Mouse (Mus musculus): ENCODE measurements around the gene Ntf3.
A peak's percentile ranks its signal among the peaks of the same experiment; 100 is the strongest.

The Ntf3 gene

DNA sequence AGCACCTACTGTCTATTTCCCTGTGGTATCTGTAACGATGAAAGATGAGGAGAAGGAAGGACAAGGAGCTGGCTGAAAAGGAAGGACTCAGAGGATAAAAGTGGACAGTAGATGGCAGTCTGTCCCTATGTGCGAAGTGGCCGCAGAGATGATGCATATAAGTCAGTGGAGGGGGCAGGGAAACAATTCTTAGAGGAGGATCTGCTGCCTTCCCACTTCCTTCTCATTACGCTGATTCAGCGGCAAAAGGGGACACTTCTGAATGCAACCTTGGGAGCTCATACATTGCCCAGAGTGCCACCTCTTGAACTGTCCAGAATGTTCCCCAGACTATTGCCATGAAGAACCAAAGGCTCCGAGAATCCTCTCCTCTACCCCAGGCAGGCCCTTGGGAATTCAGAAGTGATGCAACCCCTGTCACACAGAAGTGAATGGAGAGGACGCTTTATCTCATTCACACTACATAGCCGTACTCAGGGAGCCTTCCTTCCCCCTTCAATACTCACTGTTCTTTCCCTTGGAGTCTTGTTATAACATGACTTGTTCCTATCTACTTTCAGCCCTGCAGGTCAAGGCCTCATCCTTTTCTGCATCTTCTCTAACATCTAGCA lies 12.2 kb downstream of the Ntf3 start:
- Histone ChIP-seq H3K4me1 (replicated peaks; ENCODE audit: low read depth, low read length) (no peaks in the 10 kb centered on the region), H3K27me3 (ENCODE audit: insufficient read depth, low read length) (peaks cover 13% of the 10 kb centered on the region), H3K4me3 (replicated peaks; ENCODE audit: low read length) (no peak overlapping the region), H3K9me3 (ENCODE audit: low read length) (no peaks in the 10 kb centered on the region), H3K36me3 (ENCODE audit: insufficient read depth, low read length) (no peaks in the 10 kb centered on the region)
- TF ChIP-seq NANOG (IDR thresholded peaks at IDR 0.05; ENCODE audit: borderline replicate concordance, low read length): no peak
- no peak for TF ChIP-seq POU5F1 (IDR thresholded peaks at IDR 0.05; ENCODE audit: borderline replicate concordance, low read length)
- no peak for TF ChIP-seq CTCF (conservative IDR thresholded peaks at IDR 0.05; ENCODE audit: low read length)

DNA sequence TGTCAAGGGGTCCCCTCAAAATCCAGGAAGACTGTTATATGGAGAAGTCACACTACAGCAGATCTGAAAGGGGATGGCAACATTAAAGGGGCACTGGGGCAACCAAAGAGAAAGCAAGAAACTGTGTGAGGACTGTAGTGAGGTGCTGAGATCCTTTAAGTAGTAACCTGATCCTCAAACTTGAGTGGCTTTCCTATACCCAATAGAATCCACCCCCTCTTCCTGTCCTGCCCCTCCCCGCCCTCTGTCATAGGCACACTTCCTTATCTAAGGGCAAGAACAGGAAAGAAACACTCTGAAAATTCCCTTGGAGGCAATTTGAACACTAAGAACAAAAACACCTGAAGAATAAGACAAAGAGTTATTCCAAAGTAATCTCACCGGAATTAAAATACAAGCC lies 13.6 kb downstream of the Ntf3 start:
- Histone ChIP-seq H3K27me3 (ENCODE audit: insufficient read depth, low read length) (peaks cover 17% of the 10 kb centered on the region; the same call in 1 of the 2 replicates), H3K4me1 (replicated peaks; ENCODE audit: low read depth, low read length) (no peaks in the 10 kb centered on the region), H3K9me3 (ENCODE audit: low read length) (no peaks in the 10 kb centered on the region), H3K36me3 (ENCODE audit: insufficient read depth, low read length) (no peaks in the 10 kb centered on the region), H3K4me3 (replicated peaks; ENCODE audit: low read length) (no peak overlapping the region)
- TF ChIP-seq POU5F1 (IDR thresholded peaks at IDR 0.05; ENCODE audit: borderline replicate concordance, low read length): no peak
- no peak for TF ChIP-seq NANOG (IDR thresholded peaks at IDR 0.05; ENCODE audit: borderline replicate concordance, low read length)
- no peak for TF ChIP-seq CTCF (conservative IDR thresholded peaks at IDR 0.05; ENCODE audit: low read length)

DNA sequence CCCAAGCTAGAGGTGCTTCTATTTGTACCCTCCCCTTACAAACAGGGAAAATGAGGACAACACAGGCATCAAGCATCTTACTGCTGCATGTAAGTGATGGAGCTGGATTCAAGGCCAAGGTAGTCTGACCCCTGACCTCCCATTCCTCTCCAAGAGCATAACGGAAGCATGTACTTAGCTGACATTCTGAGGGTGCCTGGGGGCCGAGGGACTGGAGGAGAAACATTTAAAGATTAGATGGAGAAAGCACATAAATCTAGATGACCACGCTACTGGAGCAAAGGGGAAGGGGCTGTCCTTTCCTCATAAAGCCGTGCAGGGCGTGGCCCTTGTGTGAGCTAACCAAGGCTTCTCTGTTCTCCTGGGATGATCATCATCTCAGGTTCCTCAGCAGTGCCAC lies 23.1 kb downstream of the Ntf3 start:
- Histone ChIP-seq H3K27me3 (ENCODE audit: insufficient read depth, low read length) (peaks cover 17% of the 10 kb centered on the region), H3K4me1 (replicated peaks; ENCODE audit: low read depth, low read length) (peaks cover 16% of the 10 kb centered on the region), H3K36me3 (ENCODE audit: insufficient read depth, low read length) (no peaks in the 10 kb centered on the region), H3K4me3 (replicated peaks; ENCODE audit: low read length) (no peak overlapping the region), H3K9me3 (ENCODE audit: low read length) (no peaks in the 10 kb centered on the region)
- no peak for TF ChIP-seq POU5F1 (IDR thresholded peaks at IDR 0.05; ENCODE audit: borderline replicate concordance, low read length)
- TF ChIP-seq CTCF (conservative IDR thresholded peaks at IDR 0.05; ENCODE audit: low read length): no peak
- no peak for TF ChIP-seq NANOG (IDR thresholded peaks at IDR 0.05; ENCODE audit: borderline replicate concordance, low read length)

DNA sequence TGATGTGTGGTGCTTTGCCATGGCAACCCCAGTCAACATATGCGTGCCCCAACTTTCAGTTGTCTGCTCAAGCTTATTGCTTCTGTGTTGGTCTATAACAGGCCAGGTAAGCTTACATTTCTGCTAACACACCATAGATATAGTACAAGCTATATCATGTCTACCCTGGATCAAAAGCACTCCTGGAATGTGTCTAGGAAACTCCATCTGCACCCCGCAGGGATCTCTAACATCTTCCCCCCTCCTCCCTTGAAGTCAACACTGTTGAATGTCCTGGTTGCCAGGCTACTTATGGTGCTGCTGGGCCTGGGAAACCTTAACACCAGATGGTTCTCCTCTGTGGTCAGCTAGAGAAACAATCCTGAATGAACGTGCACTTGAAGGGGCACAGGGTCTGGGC lies 24.0 kb downstream of the Ntf3 start:
- no peak overlapping the region for H3K4me3 ChIP-seq (replicated peaks; ENCODE audit: low read length)
- H3K36me3 ChIP-seq (ENCODE audit: insufficient read depth, low read length): no peaks in the 10 kb centered on the region
- peaks cover 20% of the 10 kb centered on the region for H3K4me1 ChIP-seq (replicated peaks; ENCODE audit: low read depth, low read length)
- H3K9me3 ChIP-seq (ENCODE audit: low read length): no peaks in the 10 kb centered on the region
- TF ChIP-seq POU5F1 (IDR thresholded peaks at IDR 0.05; ENCODE audit: borderline replicate concordance, low read length): no peak
- TF ChIP-seq CTCF (conservative IDR thresholded peaks at IDR 0.05; ENCODE audit: low read length): no peak
- TF ChIP-seq NANOG (IDR thresholded peaks at IDR 0.05; ENCODE audit: borderline replicate concordance, low read length): no peak
- peaks cover 22% of the 10 kb centered on the region for H3K27me3 ChIP-seq (ENCODE audit: insufficient read depth, low read length)

DNA sequence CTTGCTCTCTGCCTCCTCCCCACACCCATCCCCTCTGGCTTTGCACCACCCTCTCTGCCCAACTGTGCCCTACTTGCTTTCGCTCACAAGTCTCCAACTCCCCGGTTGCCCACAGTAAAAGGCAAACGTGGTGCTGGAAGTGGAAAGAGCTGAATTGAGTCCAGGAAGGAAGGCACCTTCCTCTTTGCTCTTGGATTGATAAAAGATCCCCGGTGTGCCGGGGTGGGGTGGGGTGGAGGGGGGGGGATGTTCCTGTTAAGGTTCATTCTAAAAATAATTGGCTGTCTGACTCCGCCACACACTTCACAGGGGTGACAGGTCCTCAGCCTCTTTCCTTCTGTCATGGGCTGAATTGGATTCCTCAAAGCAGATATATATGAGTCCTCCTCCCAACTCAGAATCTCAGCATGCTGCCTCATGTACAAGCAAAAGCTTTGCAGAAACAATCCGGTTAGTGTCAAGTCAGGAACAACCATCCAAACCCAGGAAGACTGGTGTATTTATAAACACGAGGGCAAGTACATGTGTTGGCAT lies 24.6 kb downstream of the Ntf3 start:
- Histone ChIP-seq H3K4me3 (replicated peaks; ENCODE audit: low read length) (0 out of 2 replicates have a peak overlapping the region, but pooled peaks have one; percentile 32), H3K36me3 (ENCODE audit: insufficient read depth, low read length) (no peaks in the 10 kb centered on the region), H3K27me3 (ENCODE audit: insufficient read depth, low read length) (peaks cover 29% of the 10 kb centered on the region), H3K4me1 (replicated peaks; ENCODE audit: low read depth, low read length) (peaks cover 23% of the 10 kb centered on the region), H3K9me3 (ENCODE audit: low read length) (no peaks in the 10 kb centered on the region)
- TF ChIP-seq NANOG (IDR thresholded peaks at IDR 0.05; ENCODE audit: borderline replicate concordance, low read length) (no peak), POU5F1 (IDR thresholded peaks at IDR 0.05; ENCODE audit: borderline replicate concordance, low read length) (no peak), CTCF (conservative IDR thresholded peaks at IDR 0.05; ENCODE audit: low read length) (no peak)

DNA sequence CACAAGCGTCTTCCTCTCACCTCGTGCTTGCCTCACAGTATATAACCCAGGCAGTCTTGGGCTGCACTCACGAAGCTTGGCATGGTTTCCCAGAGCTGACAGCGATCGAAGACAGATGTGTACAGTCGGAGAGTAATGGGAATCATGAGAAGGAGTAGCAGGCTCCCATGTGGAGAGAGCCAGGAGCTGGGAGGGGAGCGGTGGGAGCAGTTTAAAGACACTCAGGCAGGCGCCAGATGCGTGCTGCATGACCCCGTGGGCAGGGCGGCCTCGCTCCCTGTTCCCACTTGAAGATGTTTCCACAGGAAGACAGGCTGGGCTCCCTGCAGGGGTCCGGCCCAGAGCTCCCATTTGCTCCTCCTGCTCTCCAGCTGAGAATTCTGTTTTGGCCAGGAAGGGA lies 25.2 kb downstream of the Ntf3 start:
- H3K4me1 ChIP-seq (replicated peaks; ENCODE audit: low read depth, low read length): peaks cover 23% of the 10 kb centered on the region
- no peaks in the 10 kb centered on the region for H3K36me3 ChIP-seq (ENCODE audit: insufficient read depth, low read length)
- no peak for TF ChIP-seq CTCF (conservative IDR thresholded peaks at IDR 0.05; ENCODE audit: low read length)
- no peak for TF ChIP-seq NANOG (IDR thresholded peaks at IDR 0.05; ENCODE audit: borderline replicate concordance, low read length)
- no peak for TF ChIP-seq POU5F1 (IDR thresholded peaks at IDR 0.05; ENCODE audit: borderline replicate concordance, low read length)
- no peaks in the 10 kb centered on the region for H3K9me3 ChIP-seq (ENCODE audit: low read length)
- peaks cover 26% of the 10 kb centered on the region for H3K27me3 ChIP-seq (ENCODE audit: insufficient read depth, low read length)
- H3K4me3 ChIP-seq (replicated peaks; ENCODE audit: low read length): 0 out of 2 replicates have a peak overlapping the region, but pooled peaks have one; percentile 32

DNA sequence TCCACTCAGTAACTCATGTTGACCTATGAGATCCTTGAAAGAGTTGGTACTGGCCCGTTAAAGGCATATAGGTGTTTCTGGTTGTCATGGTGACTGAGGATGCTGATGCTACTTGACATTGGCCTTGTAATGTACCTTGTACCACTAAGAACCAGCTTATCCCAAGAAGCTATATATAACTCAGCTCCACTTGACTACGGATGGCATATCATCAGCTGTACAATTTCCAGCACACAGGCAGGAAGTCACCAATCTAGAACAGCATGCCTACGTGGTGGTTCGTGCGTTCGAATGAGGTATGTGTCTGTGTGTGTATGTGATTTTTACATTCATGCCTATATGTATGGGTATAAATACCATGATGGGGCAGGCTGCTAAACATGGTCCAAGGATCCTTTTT lies 25.7 kb downstream of the Ntf3 start:
- TF ChIP-seq POU5F1 (IDR thresholded peaks at IDR 0.05; ENCODE audit: borderline replicate concordance, low read length): no peak
- no peak for TF ChIP-seq NANOG (IDR thresholded peaks at IDR 0.05; ENCODE audit: borderline replicate concordance, low read length)
- no peak for TF ChIP-seq CTCF (conservative IDR thresholded peaks at IDR 0.05; ENCODE audit: low read length)
- Histone ChIP-seq H3K4me1 (replicated peaks; ENCODE audit: low read depth, low read length) (peaks cover 23% of the 10 kb centered on the region), H3K4me3 (replicated peaks; ENCODE audit: low read length) (no peak overlapping the region), H3K27me3 (ENCODE audit: insufficient read depth, low read length) (peaks cover 25% of the 10 kb centered on the region), H3K36me3 (ENCODE audit: insufficient read depth, low read length) (no peaks in the 10 kb centered on the region), H3K9me3 (ENCODE audit: low read length) (no peaks in the 10 kb centered on the region)

DNA sequence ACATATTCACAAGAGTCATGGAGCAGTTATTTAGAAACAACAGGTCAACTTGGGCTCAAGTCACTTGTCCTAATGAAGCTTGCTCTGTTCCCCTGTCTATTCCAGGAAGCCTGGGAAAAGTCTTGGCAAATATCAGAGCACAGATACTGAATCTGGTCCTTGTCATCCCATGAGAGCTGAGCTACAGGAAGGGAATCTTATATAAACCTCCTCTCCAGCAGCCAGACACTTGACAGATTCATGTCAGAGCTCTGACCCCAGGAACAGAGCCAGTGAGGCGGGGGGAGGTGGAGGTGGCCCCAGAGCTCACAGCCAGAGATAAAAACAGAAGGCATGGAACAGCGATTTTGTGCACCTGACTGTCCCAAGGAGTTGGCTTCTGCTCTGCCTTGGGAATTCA lies 26.3 kb downstream of the Ntf3 start:
- no peaks in the 10 kb centered on the region for H3K36me3 ChIP-seq (ENCODE audit: insufficient read depth, low read length)
- no peak overlapping the region for H3K4me3 ChIP-seq (replicated peaks; ENCODE audit: low read length)
- peaks cover 25% of the 10 kb centered on the region for H3K27me3 ChIP-seq (ENCODE audit: insufficient read depth, low read length)
- no peak for TF ChIP-seq NANOG (IDR thresholded peaks at IDR 0.05; ENCODE audit: borderline replicate concordance, low read length)
- no peak for TF ChIP-seq POU5F1 (IDR thresholded peaks at IDR 0.05; ENCODE audit: borderline replicate concordance, low read length)
- TF ChIP-seq CTCF (conservative IDR thresholded peaks at IDR 0.05; ENCODE audit: low read length): no peak
- peaks cover 23% of the 10 kb centered on the region for H3K4me1 ChIP-seq (replicated peaks; ENCODE audit: low read depth, low read length)
- H3K9me3 ChIP-seq (ENCODE audit: low read length): no peaks in the 10 kb centered on the region
